Mouse (Mus musculus) midbrain, postnatal 0 days (tissue): ENCODE measurements at regions not wholly inside any gene's neighbourhood (a gene's known extent, or its start where the extent isn't known, plus 50 kb on each side); places are given as distances from the start of the nearest gene placed in this dataset.
A peak's percentile ranks its signal among the peaks of the same experiment; 100 is the strongest.

ENCODE experiments used
- ATAC-seq: fragments of 200-750 bp; cut with Nextera tagmentation; 2 replicates; pipeline ENCODE4 v1.8.0; 2017; ENCODE audit warnings: moderate number of reproducible peaks, mild to moderate bottlenecking, moderate TSS enrichment, moderate library complexity; ENCODE audit not compliant: low FRiP score
- DNase-seq: peaks from one replicate; pipeline ENCODE4 v3.0.0-alpha.2; 2015; ENCODE audit warnings: low spot score
- H3K27ac ChIP-seq: fragments of 300-500 bp; sonication (generic); 2 replicates; pipeline ENCODE4 v1.5.1; 2014; ENCODE audit warnings: low read depth, mild to moderate bottlenecking, low read length, mixed read lengths
- H3K27me3 ChIP-seq: fragments of 300-500 bp; sonication (generic); 2 replicates; pipeline ENCODE4 v1.6.1; 2014; ENCODE audit warnings: low read length, control low read depth, mixed read lengths; ENCODE audit not compliant: insufficient read depth
- H3K36me3 ChIP-seq: fragments of 300-500 bp; sonication (generic); 2 replicates; pipeline ENCODE4 v1.6.1; 2014; ENCODE audit warnings: low read length, control low read depth, mixed read lengths; ENCODE audit not compliant: insufficient read depth
- H3K4me1 ChIP-seq: fragments of 300-500 bp; sonication (generic); 2 replicates; pipeline ENCODE4 v1.6.1; 2014; ENCODE audit warnings: mild to moderate bottlenecking, control low read depth, antibody characterized with exemption, low read length, mixed read lengths; ENCODE audit not compliant: insufficient read depth
- H3K4me2 ChIP-seq: fragments of 300-500 bp; sonication (generic); 2 replicates; pipeline ENCODE4 v1.6.1; 2014; ENCODE audit warnings: low read depth, mild to moderate bottlenecking, low read length, mixed read lengths; ENCODE audit not compliant: poor library complexity, severe bottlenecking
- H3K4me3 ChIP-seq: fragments of 300-500 bp; sonication (generic); 2 replicates; pipeline ENCODE4 v1.5.1; 2014; ENCODE audit warnings: low read depth, mild to moderate bottlenecking, low read length, moderate library complexity
- H3K9ac ChIP-seq: fragments of 300-500 bp; sonication (generic); replicated peaks from 2 replicates; pipeline ENCODE4 v1.6.1; 2014; ENCODE audit warnings: mild to moderate bottlenecking, low read length, moderate library complexity, mixed read lengths; ENCODE audit not compliant: poor library complexity, severe bottlenecking
- H3K9me3 ChIP-seq: fragments of 300-500 bp; sonication (generic); 2 replicates; pipeline ENCODE4 v1.6.1; 2016; ENCODE audit warnings: low read length, control low read depth
- CTCF ChIP-seq: IDR thresholded peaks from 2 replicates; pipeline ENCODE4 v1.5.1; 2016; ENCODE audit warnings: antibody characterized with exemption, mild to moderate bottlenecking
- WGBS: fragments of 180-500 bp; shearing (Covaris S2); extraction: QIAGEN DNeasy Blood & Tissue Kit; methylation state at CpG from one replicate; pipeline ENCODE4 v1.1.7; 2014; 5-methylcytosine and 5-hydroxymethylcytosine counted together

- no peak overlapping the region for H3K9ac ChIP-seq
- TF ChIP-seq CTCF = no peak
- H3K27ac ChIP-seq = no peak overlapping the region
- no peak overlapping the region for H3K4me2 ChIP-seq
- ATAC-seq (no peak), DNase-seq (no peak)
- H3K27me3 ChIP-seq = no peaks in the 10 kb centered on the region
- no peaks in the 10 kb centered on the region for H3K9me3 ChIP-seq
- no peaks in the 10 kb centered on the region for H3K4me1 ChIP-seq
- WGBS = 81% methylated on average over 3 of the region's 3 CpGs
- H3K36me3 ChIP-seq = no peaks in the 10 kb centered on the region
- H3K4me3 ChIP-seq = no peak overlapping the region
Observed at GRCm38 (mm10) chr15:61398829-61399228, 476.0 kb upstream of the A1bg start.

- ATAC-seq (no peak), DNase-seq (no peak)
- Histone ChIP-seq H3K27me3 (no peaks in the 10 kb centered on the region), H3K4me2 (no peak overlapping the region), H3K4me1 (no peaks in the 10 kb centered on the region), H3K4me3 (no peak overlapping the region), H3K27ac (no peak overlapping the region), H3K9ac (no peak overlapping the region), H3K36me3 (no peaks in the 10 kb centered on the region), H3K9me3 (no peaks in the 10 kb centered on the region)
- 92% methylated on average over 3 of the region's 3 CpGs for WGBS
- TF ChIP-seq CTCF = no peak
Observed at GRCm38 (mm10) chr15:61397061-61397460, 474.2 kb upstream of the A1bg start.

GRCm38 (mm10) chr15:61395296-61395826, 472.5 kb upstream of the A1bg start:
- Histone ChIP-seq H3K9ac (no peak overlapping the region), H3K4me1 (no peaks in the 10 kb centered on the region), H3K9me3 (no peaks in the 10 kb centered on the region), H3K27me3 (no peaks in the 10 kb centered on the region), H3K36me3 (no peaks in the 10 kb centered on the region), H3K27ac (no peak overlapping the region), H3K4me3 (no peak overlapping the region), H3K4me2 (no peak overlapping the region)
- TF ChIP-seq CTCF = no peak
- ATAC-seq (peak; percentile 49; the same call in 1 of the 2 replicates), DNase-seq (peak; percentile 59)
- 32% methylated on average over 8 of the region's 8 CpGs for WGBS

GRCm38 (mm10) chr15:61380666-61381065, 457.9 kb upstream of the A1bg start:
- no peak overlapping the region for H3K27ac ChIP-seq
- H3K9ac ChIP-seq = no peak overlapping the region
- H3K4me2 ChIP-seq = no peak overlapping the region
- no peak overlapping the region for H3K4me3 ChIP-seq
- no peak for TF ChIP-seq CTCF
- ATAC-seq (no peak), DNase-seq (no peak)
- H3K27me3 ChIP-seq = no peaks in the 10 kb centered on the region
- no peaks in the 10 kb centered on the region for H3K9me3 ChIP-seq
- H3K36me3 ChIP-seq = no peaks in the 10 kb centered on the region
- no peaks in the 10 kb centered on the region for H3K4me1 ChIP-seq
- 74% methylated on average over 3 of the region's 3 CpGs for WGBS

- no peak overlapping the region for H3K9ac ChIP-seq
- H3K36me3 ChIP-seq = no peaks in the 10 kb centered on the region
- no peak for ATAC-seq
- H3K4me3 ChIP-seq = no peak overlapping the region
- H3K27me3 ChIP-seq = no peaks in the 10 kb centered on the region
- TF ChIP-seq CTCF = no peak
- no peak overlapping the region for H3K27ac ChIP-seq
- DNase-seq = peak; percentile 38
- no peaks in the 10 kb centered on the region for H3K9me3 ChIP-seq
- WGBS = 46% methylated on average over 3 of the region's 3 CpGs
- H3K4me1 ChIP-seq = no peaks in the 10 kb centered on the region
- H3K4me2 ChIP-seq = no peak overlapping the region
Observed at GRCm38 (mm10) chr15:61366276-61366675, 443.5 kb upstream of the A1bg start.

GRCm38 (mm10) chr15:61365511-61365910, 442.7 kb upstream of the A1bg start:
- H3K36me3 ChIP-seq = no peaks in the 10 kb centered on the region
- H3K9me3 ChIP-seq = no peaks in the 10 kb centered on the region
- no peaks in the 10 kb centered on the region for H3K4me1 ChIP-seq
- no peak overlapping the region for H3K27ac ChIP-seq
- WGBS = 57% methylated on average over 5 of the region's 5 CpGs
- DNase-seq = no peak
- H3K4me2 ChIP-seq = no peak overlapping the region
- no peak overlapping the region for H3K9ac ChIP-seq
- TF ChIP-seq CTCF = no peak
- H3K4me3 ChIP-seq = no peak overlapping the region
- ATAC-seq = no peak
- no peaks in the 10 kb centered on the region for H3K27me3 ChIP-seq
